Mouse (Mus musculus) gastrocnemius, postnatal 36 days (tissue): Measurements from ENCODE around the gene Mtrr. TPM values are rescaled to one million over a fixed set of nuclear protein-coding genes. Genes with fewer than 3 reads are reported as not detected.
"Not testable (repeated sequence)": the region's sequence is repeated elsewhere in the genome, so short reads cannot be mapped to it uniquely, and the experiment has no call there.

Source experiments
- DNase-seq, 2 experiments: peaks; one replicate each; pipeline ENCODE4 v3.0.0; 2022
- intact Hi-C: fragments of 180-260 bp; cut with DNase I; formaldehyde crosslinking; loops from one replicate; pipeline ENCODE4 v1.15.1; 2025
- total RNA-seq, 2 experiments: library from RNA; stranded (reverse); gene quantifications; 2 replicates each; pipeline ENCODE4 v1.2.3; 2021

The Mtrr gene
- total RNA-seq, 2 experiments from 2014 or later: 18.9 to 24.1 TPM

- intact Hi-C loops: no loop called here
- DNase-seq: no peak
Measured at GRCm38 (mm10) chr13:68572247-68572646, 9.7 kb downstream of the Mtrr start.

- no peak for DNase-seq
- intact Hi-C loops: no loop called here
Measured at GRCm38 (mm10) chr13:68569589-68570336, 12.2 kb downstream of the Mtrr start.

GRCm38 (mm10) chr13:68568548-68568947 is 13.4 kb downstream of the Mtrr start:
- intact Hi-C loops: no loop called here
- DNase-seq: no peak

GRCm38 (mm10) chr13:68568110-68568509 is 13.8 kb downstream of the Mtrr start:
- intact Hi-C loops: no loop called here

GRCm38 (mm10) chr13:68553391-68553790 is 28.6 kb downstream of the Mtrr start:
- intact Hi-C loops, DNase-seq: not testable (repeated sequence)

More at GRCm38 (mm10) chr13:68568110-68568509, 13.8 kb downstream of the Mtrr start:
- no peak for DNase-seq

Other genes with a start within 250 kb of the Mtrr start
- gene Fastkd3, start 85 bp upstream of the Mtrr start, total RNA-seq: 1 to 10 TPM; 7.7 to 9.8 TPM
- gene 1700001L19Rik, start 15.3 kb upstream of the Mtrr start, total RNA-seq: not detected